Mouse (Mus musculus) kidney, embryonic 15.5 days (tissue): ENCODE results near the gene Camkk2. TPM values are rescaled to one million over a fixed set of nuclear protein-coding genes. Genes with fewer than 3 reads are reported as not detected.

ENCODE experiments used
- ATAC-seq: fragments of 200-750 bp; cut with Nextera tagmentation; replicated peaks from 2 replicates; pipeline ENCODE4 v1.8.0; 2017; ENCODE audit warnings: moderate TSS enrichment; ENCODE audit not compliant: low FRiP score
- H3K27ac ChIP-seq: fragments of 300-500 bp; sonication (generic); 2 replicates; pipeline ENCODE4 v1.5.1; 2015; ENCODE audit warnings: mild to moderate bottlenecking, inconsistent platforms
- H3K27me3 ChIP-seq: fragments of 300-500 bp; sonication (generic); 2 replicates; pipeline ENCODE4 v1.6.1; 2015; ENCODE audit warnings: inconsistent platforms
- H3K36me3 ChIP-seq: fragments of 300-500 bp; sonication (generic); 2 replicates; pipeline ENCODE4 v1.6.1; 2015; ENCODE audit warnings: inconsistent platforms
- H3K4me1 ChIP-seq: fragments of 300-500 bp; sonication (generic); 2 replicates; pipeline ENCODE4 v1.6.1; 2015; ENCODE audit warnings: inconsistent platforms
- H3K4me2 ChIP-seq: fragments of 300-500 bp; sonication (generic); 2 replicates; pipeline ENCODE4 v1.6.1; 2015; ENCODE audit warnings: moderate library complexity, mild to moderate bottlenecking, inconsistent platforms
- H3K4me3 ChIP-seq: fragments of 300-500 bp; sonication (generic); replicated peaks from 2 replicates; pipeline ENCODE4 v1.5.1; 2015; ENCODE audit warnings: mild to moderate bottlenecking, inconsistent platforms
- H3K9ac ChIP-seq: fragments of 300-500 bp; sonication (generic); 2 replicates; pipeline ENCODE4 v1.6.1; 2015; ENCODE audit warnings: mild to moderate bottlenecking, inconsistent platforms
- H3K9me3 ChIP-seq: fragments of 300-500 bp; sonication (generic); replicated peaks from 2 replicates; pipeline ENCODE4 v1.6.1; 2016; ENCODE audit warnings: inconsistent platforms
- WGBS: fragments of 180-500 bp; shearing (Covaris S2); methylation state at CpG from one replicate; pipeline ENCODE4 v1.1.7; 2015; ENCODE audit warnings: mixed read lengths; 5-methylcytosine and 5-hydroxymethylcytosine counted together
- polyA plus RNA-seq: library from polyadenylated mRNA; unstranded; fragments of >200 nt; fragmentation: Nextera tagmentation; extraction: Ambion mirVana; gene quantifications from 2 replicates; pipeline ENCODE4 v1.2.1, GENCODE M21; 2015

The Camkk2 gene
- polyA plus RNA-seq, 1 experiment from 2014 or later = 39.5 TPM

GRCm38 (mm10) chr5:122763271-122764031, 15.8 kb downstream of the Camkk2 start:
- Histone ChIP-seq H3K4me2 (peak overlapping the region; percentile 35), H3K4me1 (peaks cover 20% of the 10 kb centered on the region), H3K4me3 (peak overlapping the region; percentile 17), H3K27me3 (no peaks in the 10 kb centered on the region), H3K9ac (0 out of 2 replicates have a peak overlapping the region, but pooled peaks have one; percentile 14), H3K36me3 (peaks cover 16% of the 10 kb centered on the region), H3K27ac (peak overlapping the region; percentile 89), H3K9me3 (no peaks in the 10 kb centered on the region)
- no peak for ATAC-seq
- 76% methylated on average over 29 of the region's 29 CpGs for WGBS

- Histone ChIP-seq H3K9me3 (no peaks in the 10 kb centered on the region), H3K27me3 (no peaks in the 10 kb centered on the region), H3K27ac (no peak overlapping the region), H3K4me1 (peaks cover 6% of the 10 kb centered on the region; the same call in 1 of the 2 replicates), H3K9ac (no peak overlapping the region), H3K4me2 (no peak overlapping the region), H3K4me3 (no peak overlapping the region), H3K36me3 (peaks cover 72% of the 10 kb centered on the region)
- ATAC-seq = no peak
- WGBS = 93% methylated on average over 7 of the region's 7 CpGs
These were observed 22.5 kb downstream of the Camkk2 start for GRCm38 (mm10) chr5:122756680-122757079.

GRCm38 (mm10) chr5:122756144-122756543, 23.1 kb downstream of the Camkk2 start:
- no peak overlapping the region for H3K9ac ChIP-seq
- WGBS = 57% methylated on average over 6 of the region's 6 CpGs
- no peak overlapping the region for H3K4me3 ChIP-seq
- H3K9me3 ChIP-seq = no peaks in the 10 kb centered on the region
- H3K4me1 ChIP-seq = peaks cover 6% of the 10 kb centered on the region; the same call in 1 of the 2 replicates
- peaks cover 73% of the 10 kb centered on the region for H3K36me3 ChIP-seq
- H3K4me2 ChIP-seq = no peak overlapping the region
- no peak overlapping the region for H3K27ac ChIP-seq
- no peak for ATAC-seq
- no peaks in the 10 kb centered on the region for H3K27me3 ChIP-seq

- Histone ChIP-seq H3K27ac (no peak overlapping the region), H3K27me3 (no peaks in the 10 kb centered on the region)
- ATAC-seq = no peak
These were observed 23.6 kb downstream of the Camkk2 start for GRCm38 (mm10) chr5:122755620-122756019.

GRCm38 (mm10) chr5:122754477-122754876, 24.7 kb downstream of the Camkk2 start:
- Histone ChIP-seq H3K36me3 (peaks cover 76% of the 10 kb centered on the region), H3K27me3 (no peaks in the 10 kb centered on the region), H3K4me3 (no peak overlapping the region), H3K4me1 (no peaks in the 10 kb centered on the region), H3K9me3 (no peaks in the 10 kb centered on the region), H3K4me2 (no peak overlapping the region), H3K27ac (no peak overlapping the region), H3K9ac (no peak overlapping the region)
- WGBS = 62% methylated on average over 16 of the region's 16 CpGs
- ATAC-seq = no peak

More at GRCm38 (mm10) chr5:122755620-122756019, 23.6 kb downstream of the Camkk2 start:
- no peak overlapping the region for H3K9ac ChIP-seq
- no peak overlapping the region for H3K4me3 ChIP-seq
- H3K9me3 ChIP-seq = no peaks in the 10 kb centered on the region
- H3K4me2 ChIP-seq = no peak overlapping the region
- peaks cover 73% of the 10 kb centered on the region for H3K36me3 ChIP-seq
- peaks cover under 1% of the 10 kb centered on the region; the same call in 1 of the 2 replicates for H3K4me1 ChIP-seq
- WGBS = 96% methylated on average over 4 of the region's 4 CpGs

GRCm38 (mm10) chr5:122747950-122748349, 31.3 kb downstream of the Camkk2 start:
- no peak overlapping the region for H3K4me3 ChIP-seq
- peaks cover 63% of the 10 kb centered on the region for H3K36me3 ChIP-seq
- WGBS = 73% methylated on average over 7 of the region's 7 CpGs
- no peak overlapping the region for H3K27ac ChIP-seq
- no peak overlapping the region for H3K4me2 ChIP-seq
- no peak overlapping the region for H3K9ac ChIP-seq
- no peaks in the 10 kb centered on the region for H3K27me3 ChIP-seq
- no peaks in the 10 kb centered on the region for H3K9me3 ChIP-seq
- 0 out of 2 replicates have a peak, but pooled peaks cover 7% of the 10 kb centered on the region for H3K4me1 ChIP-seq
- no peak for ATAC-seq

GRCm38 (mm10) chr5:122743880-122744422, 35.3 kb downstream of the Camkk2 start:
- H3K36me3 ChIP-seq = peaks cover 77% of the 10 kb centered on the region
- WGBS = 72% methylated on average over 13 of the region's 13 CpGs
- H3K4me3 ChIP-seq = no peak overlapping the region
- H3K27ac ChIP-seq = no peak overlapping the region
- no peak overlapping the region for H3K4me2 ChIP-seq
- no peaks in the 10 kb centered on the region for H3K27me3 ChIP-seq
- no peaks in the 10 kb centered on the region for H3K9me3 ChIP-seq
- H3K4me1 ChIP-seq = 0 out of 2 replicates have a peak, but pooled peaks cover 7% of the 10 kb centered on the region
- no peak overlapping the region for H3K9ac ChIP-seq
- no peak for ATAC-seq

GRCm38 (mm10) chr5:122736761-122737160, 42.4 kb downstream of the Camkk2 start:
- no peaks in the 10 kb centered on the region for H3K27me3 ChIP-seq
- peaks cover 25% of the 10 kb centered on the region for H3K36me3 ChIP-seq
- H3K4me2 ChIP-seq = no peak overlapping the region
- 79% methylated on average over 15 of the region's 15 CpGs for WGBS
- ATAC-seq = peak; percentile 28; the same call in 1 of the 2 replicates
- H3K4me3 ChIP-seq = no peak overlapping the region
- no peak overlapping the region for H3K27ac ChIP-seq
- peaks cover 29% of the 10 kb centered on the region for H3K4me1 ChIP-seq
- no peaks in the 10 kb centered on the region for H3K9me3 ChIP-seq
- H3K9ac ChIP-seq = no peak overlapping the region

- 81% methylated on average over 7 of the region's 7 CpGs for WGBS
- no peak for ATAC-seq
- Histone ChIP-seq H3K27me3 (no peaks in the 10 kb centered on the region), H3K9ac (no peak overlapping the region), H3K4me1 (peaks cover 35% of the 10 kb centered on the region), H3K4me3 (no peak overlapping the region), H3K4me2 (no peak overlapping the region), H3K27ac (no peak overlapping the region), H3K36me3 (peaks cover 19% of the 10 kb centered on the region), H3K9me3 (no peaks in the 10 kb centered on the region)
These were observed 43.4 kb downstream of the Camkk2 start for GRCm38 (mm10) chr5:122735853-122736252.

GRCm38 (mm10) chr5:122733881-122734280, 45.3 kb downstream of the Camkk2 start:
- Histone ChIP-seq H3K9me3 (no peaks in the 10 kb centered on the region), H3K36me3 (0 out of 2 replicates have a peak, but pooled peaks cover 14% of the 10 kb centered on the region), H3K4me1 (peaks cover 35% of the 10 kb centered on the region), H3K27me3 (no peaks in the 10 kb centered on the region), H3K27ac (no peak overlapping the region), H3K9ac (no peak overlapping the region), H3K4me3 (0 out of 2 replicates have a peak overlapping the region, but pooled peaks have one; percentile 16), H3K4me2 (peak overlapping the region; percentile 43)
- 35% methylated on average over 17 of the region's 17 CpGs for WGBS
- ATAC-seq = 0 out of 2 replicates have a peak, but pooled peaks have one; percentile 61

GRCm38 (mm10) chr5:122731991-122732673, 47.1 kb downstream of the Camkk2 start:
- WGBS = 22% methylated on average over 15 of the region's 15 CpGs
- no peak overlapping the region for H3K9ac ChIP-seq
- H3K4me3 ChIP-seq = no peak overlapping the region
- no peaks in the 10 kb centered on the region for H3K27me3 ChIP-seq
- 0 out of 2 replicates have a peak, but pooled peaks cover 9% of the 10 kb centered on the region for H3K36me3 ChIP-seq
- H3K9me3 ChIP-seq = no peaks in the 10 kb centered on the region
- H3K4me1 ChIP-seq = peaks cover 35% of the 10 kb centered on the region
- H3K4me2 ChIP-seq = peak overlapping the region; percentile 27; the same call in 1 of the 2 replicates
- H3K27ac ChIP-seq = peak overlapping the region; percentile 73
- ATAC-seq = no peak

- H3K27me3 ChIP-seq = no peaks in the 10 kb centered on the region
- ATAC-seq = no peak
- no peak overlapping the region for H3K9ac ChIP-seq
- 0 out of 2 replicates have a peak overlapping the region, but pooled peaks have one; percentile 27 for H3K4me2 ChIP-seq
- no peaks in the 10 kb centered on the region for H3K9me3 ChIP-seq
- peaks cover 37% of the 10 kb centered on the region for H3K4me1 ChIP-seq
- no peak overlapping the region for H3K4me3 ChIP-seq
- H3K36me3 ChIP-seq = 0 out of 2 replicates have a peak, but pooled peaks cover 9% of the 10 kb centered on the region
- 76% methylated on average over 8 of the region's 8 CpGs for WGBS
- peak overlapping the region; percentile 73 for H3K27ac ChIP-seq
These were observed 47.9 kb downstream of the Camkk2 start for GRCm38 (mm10) chr5:122731321-122731720.
